Mouse (Mus musculus): Measurements from ENCODE around the gene Cog7. TPM values are rescaled to one million over a fixed set of nuclear protein-coding genes. Genes with fewer than 3 reads are reported as not detected.

The Cog7 gene
- total and polyA plus RNA-seq, 3 experiments: 9.0 to 32.7 (median 19.3) TPM

DNA sequence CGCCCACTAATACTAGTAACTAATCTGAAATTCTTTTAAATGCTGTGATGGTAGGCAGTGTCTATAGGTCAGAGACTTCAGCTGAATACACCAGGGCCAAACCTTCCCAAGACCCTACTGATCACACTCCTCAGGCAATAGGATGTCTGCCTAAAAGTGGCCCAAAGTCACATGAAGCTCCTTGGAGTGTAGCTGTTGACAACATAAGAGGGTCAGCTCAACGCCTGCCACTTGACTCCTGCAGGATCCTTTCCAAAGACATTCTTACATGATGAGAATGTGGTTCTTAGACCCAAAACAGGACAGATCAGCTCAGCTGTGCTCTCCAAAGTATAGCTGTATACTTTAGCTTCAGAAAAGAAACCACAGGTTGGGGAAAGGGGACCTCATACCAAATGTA, 39.1 kb downstream of the Cog7 start:
- no peak for ATAC-seq (ENCODE audit: extremely low read depth, insufficient number of reproducible peaks, low FRiP score, poor library complexity, severe bottlenecking)

GRCm38 (mm10) chr7:121941640-121942039, 39.9 kb downstream of the Cog7 start:
- Histone ChIP-seq H3K36me3 (replicated peaks) (peaks cover 86% of the 10 kb centered on the region), H3K27me3 (ENCODE audit: insufficient read depth, low read length) (no peaks in the 10 kb centered on the region), H3K9me3 (replicated peaks) (no peaks in the 10 kb centered on the region), H3K4me1 (ENCODE audit: insufficient read depth, low read depth, low read length) (peaks cover 10% of the 10 kb centered on the region), H3K4me3 (ENCODE audit: low read depth, low read length) (no peak overlapping the region)
- DNase-seq (ENCODE audit: low spot score) (no peak), ATAC-seq (ENCODE audit: extremely low read depth, insufficient number of reproducible peaks, low FRiP score, poor library complexity, severe bottlenecking) (no peak)
- TF ChIP-seq GATA2 (IDR thresholded peaks at IDR 0.05; ENCODE audit: borderline replicate concordance, low read depth, low read length): no peak

More for the DNA sequence above, 39.1 kb downstream of the Cog7 start:
- Histone ChIP-seq H3K9me3 (replicated peaks) (no peaks in the 10 kb centered on the region), H3K27me3 (ENCODE audit: insufficient read depth, low read length) (no peaks in the 10 kb centered on the region), H3K4me3 (ENCODE audit: low read depth, low read length) (no peak overlapping the region), H3K4me1 (ENCODE audit: insufficient read depth, low read depth, low read length) (peaks cover 10% of the 10 kb centered on the region), H3K36me3 (replicated peaks) (peaks cover 81% of the 10 kb centered on the region)
- DNase-seq (ENCODE audit: low spot score): no peak
- no peak for TF ChIP-seq GATA2 (IDR thresholded peaks at IDR 0.05; ENCODE audit: borderline replicate concordance, low read depth, low read length)

DNA sequence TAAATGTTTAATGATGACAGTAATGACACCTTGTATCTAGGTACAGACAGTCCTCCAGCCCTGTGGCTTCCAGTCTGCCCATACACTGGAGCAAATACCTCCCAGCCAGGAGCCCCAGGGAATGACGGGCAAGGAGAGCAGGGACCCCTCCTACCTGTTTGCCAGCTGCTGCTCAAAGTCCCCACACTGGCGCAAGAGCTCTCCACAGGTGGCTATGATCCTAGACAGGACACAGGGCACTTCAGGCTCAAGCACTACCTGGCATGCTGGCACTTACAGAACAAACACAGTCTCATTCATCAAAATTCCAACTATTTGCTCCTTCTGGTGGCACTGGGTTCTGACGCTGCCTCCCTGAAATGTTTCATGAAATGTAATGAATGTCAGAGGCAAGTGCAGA, 40.5 kb downstream of the Cog7 start:
- H3K9me3 ChIP-seq (replicated peaks): no peaks in the 10 kb centered on the region
- H3K4me3 ChIP-seq (ENCODE audit: low read depth, low read length): no peak overlapping the region
- H3K4me1 ChIP-seq (ENCODE audit: insufficient read depth, low read depth, low read length): peaks cover 10% of the 10 kb centered on the region
- DNase-seq (ENCODE audit: low spot score) (no peak), ATAC-seq (ENCODE audit: extremely low read depth, insufficient number of reproducible peaks, low FRiP score, poor library complexity, severe bottlenecking) (no peak)
- H3K36me3 ChIP-seq (replicated peaks): peaks cover 86% of the 10 kb centered on the region
- TF ChIP-seq TAL1 (conservative IDR thresholded peaks at IDR 0.05; ENCODE audit: low read depth, low read length) (no peak), CTCF (IDR thresholded peaks at IDR 0.05; ENCODE audit: low read depth, low read length) (no peak), POLR2AphosphoS5 (IDR thresholded peaks at IDR 0.05; ENCODE audit: insufficient replicate concordance, low read depth, low read length) (no peak), GATA2 (IDR thresholded peaks at IDR 0.05; ENCODE audit: borderline replicate concordance, low read depth, low read length) (no peak), GATA1 (IDR thresholded peaks at IDR 0.05; ENCODE audit: borderline replicate concordance, low read length) (no peak)
- no peaks in the 10 kb centered on the region for H3K27me3 ChIP-seq (ENCODE audit: insufficient read depth, low read length)

- Histone ChIP-seq H3K27me3 (ENCODE audit: insufficient read depth, low read length) (no peaks in the 10 kb centered on the region), H3K9me3 (replicated peaks) (no peaks in the 10 kb centered on the region), H3K4me3 (ENCODE audit: low read depth, low read length) (no peak overlapping the region), H3K36me3 (replicated peaks) (peaks cover 92% of the 10 kb centered on the region), H3K4me1 (ENCODE audit: insufficient read depth, low read depth, low read length) (peaks cover 10% of the 10 kb centered on the region)
- TF ChIP-seq CTCF (IDR thresholded peaks at IDR 0.05; ENCODE audit: low read depth, low read length) (no peak), POLR2AphosphoS5 (IDR thresholded peaks at IDR 0.05; ENCODE audit: insufficient replicate concordance, low read depth, low read length) (no peak), GATA1 (IDR thresholded peaks at IDR 0.05; ENCODE audit: borderline replicate concordance, low read length) (no peak), TAL1 (conservative IDR thresholded peaks at IDR 0.05; ENCODE audit: low read depth, low read length) (peak; percentile 35), GATA2 (IDR thresholded peaks at IDR 0.05; ENCODE audit: borderline replicate concordance, low read depth, low read length) (no peak)
- peak; percentile 69 for ATAC-seq (ENCODE audit: extremely low read depth, insufficient number of reproducible peaks, low FRiP score, poor library complexity, severe bottlenecking)
- peak; percentile 13 for DNase-seq (ENCODE audit: low spot score)
These were observed 41.8 kb downstream of the Cog7 start for GRCm38 (mm10) chr7:121939729-121940128.

DNA sequence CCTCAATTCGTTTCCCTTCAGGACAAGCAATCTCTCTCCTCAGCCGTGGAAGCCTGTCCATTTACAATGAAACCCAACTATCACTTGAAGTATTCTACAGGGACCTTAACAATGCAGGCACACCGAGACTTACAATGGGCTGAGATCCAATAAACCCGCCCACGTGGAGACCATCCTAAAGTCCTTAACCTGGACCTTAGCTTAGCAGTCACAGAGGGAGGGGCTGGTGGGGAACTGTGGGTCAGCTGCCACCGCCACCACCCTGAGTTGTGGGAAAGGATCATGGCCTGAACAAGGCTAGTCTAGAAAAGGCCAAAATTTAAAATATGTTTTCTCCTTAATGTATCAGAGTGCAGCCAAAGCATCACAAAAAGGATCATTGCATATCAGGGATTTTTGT, 42.3 kb downstream of the Cog7 start:
- no peak overlapping the region for H3K4me3 ChIP-seq (ENCODE audit: low read depth, low read length)
- ATAC-seq (ENCODE audit: extremely low read depth, insufficient number of reproducible peaks, low FRiP score, poor library complexity, severe bottlenecking) (no peak), DNase-seq (ENCODE audit: low spot score) (no peak)
- H3K9me3 ChIP-seq (replicated peaks): no peaks in the 10 kb centered on the region
- peaks cover 92% of the 10 kb centered on the region for H3K36me3 ChIP-seq (replicated peaks)
- peaks cover 10% of the 10 kb centered on the region for H3K4me1 ChIP-seq (ENCODE audit: insufficient read depth, low read depth, low read length)
- no peak for TF ChIP-seq POLR2AphosphoS5 (IDR thresholded peaks at IDR 0.05; ENCODE audit: insufficient replicate concordance, low read depth, low read length)
- no peak for TF ChIP-seq GATA2 (IDR thresholded peaks at IDR 0.05; ENCODE audit: borderline replicate concordance, low read depth, low read length)
- no peak for TF ChIP-seq CTCF (IDR thresholded peaks at IDR 0.05; ENCODE audit: low read depth, low read length)
- no peak for TF ChIP-seq GATA1 (IDR thresholded peaks at IDR 0.05; ENCODE audit: borderline replicate concordance, low read length)
- no peak for TF ChIP-seq TAL1 (conservative IDR thresholded peaks at IDR 0.05; ENCODE audit: low read depth, low read length)
- H3K27me3 ChIP-seq (ENCODE audit: insufficient read depth, low read length): no peaks in the 10 kb centered on the region

GRCm38 (mm10) chr7:121938124-121938891, 43.2 kb downstream of the Cog7 start:
- ATAC-seq (ENCODE audit: extremely low read depth, insufficient number of reproducible peaks, low FRiP score, poor library complexity, severe bottlenecking) (no peak), DNase-seq (ENCODE audit: low spot score) (no peak)
- H3K36me3 ChIP-seq (replicated peaks): peaks cover 91% of the 10 kb centered on the region

More at GRCm38 (mm10) chr7:121938124-121938891, 43.2 kb downstream of the Cog7 start:
- no peak overlapping the region for H3K4me3 ChIP-seq (ENCODE audit: low read depth, low read length)
- H3K27me3 ChIP-seq (ENCODE audit: insufficient read depth, low read length): no peaks in the 10 kb centered on the region
- TF ChIP-seq GATA1 (IDR thresholded peaks at IDR 0.05; ENCODE audit: borderline replicate concordance, low read length) (no peak), POLR2AphosphoS5 (IDR thresholded peaks at IDR 0.05; ENCODE audit: insufficient replicate concordance, low read depth, low read length) (no peak), GATA2 (IDR thresholded peaks at IDR 0.05; ENCODE audit: borderline replicate concordance, low read depth, low read length) (no peak), CTCF (IDR thresholded peaks at IDR 0.05; ENCODE audit: low read depth, low read length) (no peak), TAL1 (conservative IDR thresholded peaks at IDR 0.05; ENCODE audit: low read depth, low read length) (no peak)
- peaks cover 10% of the 10 kb centered on the region for H3K4me1 ChIP-seq (ENCODE audit: insufficient read depth, low read depth, low read length)
- H3K9me3 ChIP-seq (replicated peaks): no peaks in the 10 kb centered on the region

Data from G1E (cell line).